Mouse (Mus musculus) forelimb bud, embryonic 11.5 days (tissue): Measurements from ENCODE around the gene Hoxa5.

Experiments used
- DNase-seq: peaks from one replicate; pipeline ENCODE4 v3.0.0-alpha.2; 2012; ENCODE audit warnings: low read depth, low spot score

The Hoxa5 gene

GRCm38 (mm10) chr6:52178918-52179665 lies 25.3 kb downstream of the Hoxa5 start:
- no peak for DNase-seq

- DNase-seq: no peak
Measured at GRCm38 (mm10) chr6:52177806-52178205, 26.6 kb downstream of the Hoxa5 start.

GRCm38 (mm10) chr6:52177061-52177735 lies 27.2 kb downstream of the Hoxa5 start, which contains the start of gene 5730596B20Rik:
Gene 5730596B20Rik (plus strand): TSS chr6:52177498.
- peak; percentile 78 for DNase-seq

DNA sequence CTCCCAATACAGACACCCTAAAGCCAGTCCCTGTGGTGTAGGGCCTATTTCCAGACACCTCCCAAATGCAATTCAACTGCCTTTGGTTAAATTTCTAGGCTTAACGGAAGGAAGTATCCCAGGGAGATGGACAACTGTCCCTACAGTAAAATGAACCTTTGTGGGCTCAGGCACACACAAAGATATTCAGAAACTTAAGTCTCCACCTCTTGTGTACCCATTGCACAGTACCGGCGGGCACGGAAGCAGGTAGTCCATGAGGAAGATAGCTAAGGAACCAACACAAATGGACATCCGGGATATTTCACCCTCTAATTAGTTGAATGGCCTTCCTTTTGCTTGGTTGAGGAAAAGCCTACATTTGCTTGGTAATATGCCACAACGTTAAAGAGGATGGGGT lies 28.0 kb downstream of the Hoxa5 start:
- no peak for DNase-seq

- no peak for DNase-seq
Measured at GRCm38 (mm10) chr6:52175864-52176263, 28.5 kb downstream of the Hoxa5 start.

DNA sequence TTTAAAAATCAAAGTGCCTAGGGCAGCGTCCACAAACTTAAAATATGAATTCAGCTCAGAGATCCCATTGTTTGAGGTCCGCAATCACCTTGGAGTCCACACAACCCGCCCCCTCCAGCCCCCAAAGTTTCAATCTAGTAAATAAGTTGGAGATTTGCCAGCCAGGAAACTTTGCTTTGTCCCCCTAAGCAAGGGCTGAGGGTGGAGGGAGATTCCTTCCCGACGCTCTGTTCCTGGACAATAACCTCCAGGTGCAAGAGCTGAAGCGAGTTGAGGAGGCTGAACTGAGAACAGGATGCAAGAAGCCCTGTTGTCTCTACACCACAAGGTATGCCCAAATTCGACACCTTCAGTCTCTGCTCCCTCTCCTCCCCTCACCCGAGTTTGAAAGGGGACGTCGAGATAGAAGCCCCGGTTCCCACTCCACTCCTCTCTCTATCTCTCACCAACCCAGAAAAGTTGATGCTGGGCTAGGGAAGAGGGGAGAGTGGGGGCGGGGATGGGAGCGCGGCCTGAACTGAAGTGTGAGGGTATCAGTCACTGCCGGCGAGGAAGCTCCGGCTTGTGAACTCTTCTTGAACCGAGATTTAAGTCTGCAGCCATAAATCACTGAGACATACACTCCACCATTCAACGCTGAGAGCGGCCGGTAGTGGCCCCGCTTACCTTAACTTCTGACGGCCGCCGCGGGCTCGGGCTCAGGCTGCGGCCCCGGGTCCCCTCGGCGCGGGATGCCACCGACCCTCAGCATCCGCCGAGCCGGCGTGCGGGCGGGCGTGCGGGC lies 29.2 kb downstream of the Hoxa5 start:
- DNase-seq: no peak

DNA sequence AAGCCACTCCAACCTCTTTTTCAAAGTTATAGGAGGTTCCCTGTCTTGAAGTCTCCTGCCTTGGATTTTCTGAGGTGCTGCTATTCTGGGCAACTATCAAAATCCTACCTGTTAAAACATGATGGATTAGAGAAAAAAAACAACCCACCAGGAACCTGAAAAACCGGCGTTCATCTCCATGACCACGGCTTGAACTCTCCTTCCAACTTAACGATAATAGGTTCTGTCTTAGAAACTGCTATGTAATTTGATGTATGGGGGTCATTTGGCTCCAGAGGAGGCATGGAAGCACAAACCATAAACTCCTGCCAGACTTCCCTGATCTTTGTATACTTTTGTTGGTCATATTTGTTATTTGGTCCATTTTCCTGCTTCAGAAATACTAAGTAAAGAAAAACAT lies 30.7 kb downstream of the Hoxa5 start:
- DNase-seq: no peak

- peak; percentile 87 for DNase-seq
Measured at GRCm38 (mm10) chr6:52172501-52172900, 31.9 kb downstream of the Hoxa5 start.

DNA sequence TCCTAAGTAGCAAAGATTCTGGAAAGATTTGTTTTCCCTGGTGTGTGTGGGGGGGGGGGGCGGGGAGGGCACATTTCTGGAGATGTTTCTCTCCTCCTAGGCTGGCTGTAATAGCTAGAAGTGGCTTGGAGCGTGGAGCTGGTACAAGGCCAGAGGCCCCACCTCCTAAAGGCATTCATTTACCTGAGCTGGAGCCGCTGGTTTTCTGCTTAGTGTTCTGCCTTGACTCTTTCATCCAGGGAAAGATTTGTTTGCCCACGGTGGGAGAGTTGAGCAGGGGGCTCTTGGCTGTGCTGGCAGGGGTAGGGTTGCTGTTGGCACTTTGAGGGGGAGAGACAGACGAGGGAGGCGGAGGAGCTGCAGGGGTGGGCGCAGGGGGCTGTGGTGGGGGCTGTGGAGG lies 32.4 kb downstream of the Hoxa5 start:
- no peak for DNase-seq

DNA sequence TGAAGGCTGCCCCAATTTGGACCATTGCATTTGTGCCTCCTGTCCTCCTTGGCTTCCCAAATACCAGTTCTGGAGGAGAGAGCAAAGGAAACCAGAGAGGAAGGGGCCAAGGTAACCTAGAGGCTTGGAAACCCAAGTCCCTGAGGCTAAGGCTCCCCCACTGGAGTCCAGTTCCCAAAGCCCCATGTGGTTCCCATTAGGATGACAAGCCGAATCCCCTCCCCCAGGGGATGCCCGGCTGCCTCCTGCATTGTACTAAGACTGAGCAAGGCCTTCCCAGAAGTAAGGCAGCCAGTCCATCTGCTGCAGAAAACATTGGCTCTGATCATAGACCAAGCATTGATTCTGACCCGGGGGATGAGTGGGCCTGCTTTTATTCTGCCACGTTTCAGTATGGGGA lies 33.1 kb downstream of the Hoxa5 start:
- no peak for DNase-seq

- no peak for DNase-seq
Measured at GRCm38 (mm10) chr6:52170898-52171223, 33.5 kb downstream of the Hoxa5 start.

DNA sequence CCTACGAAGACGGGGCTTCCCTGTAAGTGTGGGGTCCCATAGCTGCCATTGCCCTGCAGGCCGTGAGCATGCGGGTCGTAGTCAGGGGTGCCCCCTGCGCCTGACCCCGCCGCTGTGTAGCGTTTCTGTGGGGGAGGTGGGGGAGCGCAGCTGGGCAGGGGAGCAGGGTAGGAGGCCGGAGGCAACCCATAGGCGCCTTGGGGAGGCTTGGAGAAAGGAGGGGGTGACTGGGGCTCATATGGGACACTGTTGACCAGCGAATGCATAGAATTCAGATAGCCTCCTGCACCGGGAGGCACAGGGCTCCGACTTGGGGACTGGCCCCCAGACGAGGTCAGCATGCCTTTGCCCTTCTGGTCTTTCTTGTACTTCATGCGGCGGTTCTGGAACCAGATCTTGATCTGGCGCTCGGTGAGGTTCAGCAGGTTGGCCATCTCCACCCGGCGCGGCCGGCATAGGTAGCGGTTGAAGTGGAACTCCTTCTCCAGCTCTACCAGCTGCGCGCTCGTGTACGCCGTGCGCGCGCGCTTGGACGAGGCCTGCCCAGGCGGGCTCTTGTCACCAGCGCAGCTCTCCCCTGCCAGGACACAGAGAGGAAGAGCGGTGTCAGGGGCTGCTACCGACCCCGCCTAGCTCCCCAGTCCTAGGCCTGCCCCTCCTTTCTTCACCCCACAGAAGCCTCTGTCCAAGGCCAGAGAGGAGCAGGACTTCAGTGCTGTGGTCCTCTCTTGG lies 34.1 kb downstream of the Hoxa5 start:
- DNase-seq: no peak

- no peak for DNase-seq
Measured at GRCm38 (mm10) chr6:52169499-52170165, 34.8 kb downstream of the Hoxa5 start.

GRCm38 (mm10) chr6:52168191-52169055 lies 36.0 kb downstream of the Hoxa5 start:
- no peak for DNase-seq

- DNase-seq: no peak
Measured at GRCm38 (mm10) chr6:52167736-52168161, 36.6 kb downstream of the Hoxa5 start.

- DNase-seq: no peak
Measured at GRCm38 (mm10) chr6:52167176-52167575, 37.2 kb downstream of the Hoxa5 start.

- DNase-seq: no peak
Measured at GRCm38 (mm10) chr6:52166431-52167077, 37.8 kb downstream of the Hoxa5 start.

GRCm38 (mm10) chr6:52165441-52166370 lies 38.7 kb downstream of the Hoxa5 start:
- DNase-seq: no peak
